Mouse (Mus musculus) hindbrain, embryonic 10.5 days (tissue): ENCODE results near the gene Galnt17. TPM values are rescaled to one million over a fixed set of nuclear protein-coding genes. Genes with fewer than 3 reads are reported as not detected.

Experiments
- DNase-seq: peaks from one replicate; pipeline ENCODE4 v3.0.0-alpha.2; 2017; ENCODE audit warnings: low spot score
- H3K27ac ChIP-seq: fragments of 300-500 bp; sonication (generic); 2 replicates; pipeline ENCODE4 v1.5.1; 2016; ENCODE audit warnings: mild to moderate bottlenecking, moderate library complexity
- H3K27me3 ChIP-seq: fragments of 300-500 bp; sonication (generic); 2 replicates; pipeline ENCODE4 v1.6.1; 2016; ENCODE audit warnings: mild to moderate bottlenecking; ENCODE audit not compliant: poor library complexity, insufficient read depth, severe bottlenecking
- H3K36me3 ChIP-seq: fragments of 300-500 bp; sonication (generic); 2 replicates; pipeline ENCODE4 v1.6.1; 2016; ENCODE audit warnings: mild to moderate bottlenecking, moderate library complexity
- H3K4me1 ChIP-seq: fragments of 300-500 bp; sonication (generic); replicated peaks from 2 replicates; pipeline ENCODE4 v1.6.1; 2016; ENCODE audit warnings: mild to moderate bottlenecking
- H3K4me3 ChIP-seq: fragments of 300-500 bp; sonication (generic); 2 replicates; pipeline ENCODE4 v1.5.1; 2016; ENCODE audit warnings: mild to moderate bottlenecking, moderate library complexity
- H3K9me3 ChIP-seq: fragments of 300-500 bp; sonication (generic); 2 replicates; pipeline ENCODE4 v1.6.1; 2016; ENCODE audit warnings: mild to moderate bottlenecking, moderate library complexity
- WGBS: fragments of 180-500 bp; shearing (Covaris S2); methylation state at CpG from one replicate; pipeline ENCODE4 v1.1.7; 2016; 5-methylcytosine and 5-hydroxymethylcytosine counted together
- polyA plus RNA-seq: library from polyadenylated mRNA; unstranded; fragments of >200 nt; fragmentation: Nextera tagmentation; extraction: Ambion mirVana; gene quantifications from 2 replicates; pipeline ENCODE4 v1.2.1, GENCODE M21; 2016

Gene Galnt17
- polyA plus RNA-seq, 1 experiment from 2014 or later, result 1.5 TPM

DNA sequence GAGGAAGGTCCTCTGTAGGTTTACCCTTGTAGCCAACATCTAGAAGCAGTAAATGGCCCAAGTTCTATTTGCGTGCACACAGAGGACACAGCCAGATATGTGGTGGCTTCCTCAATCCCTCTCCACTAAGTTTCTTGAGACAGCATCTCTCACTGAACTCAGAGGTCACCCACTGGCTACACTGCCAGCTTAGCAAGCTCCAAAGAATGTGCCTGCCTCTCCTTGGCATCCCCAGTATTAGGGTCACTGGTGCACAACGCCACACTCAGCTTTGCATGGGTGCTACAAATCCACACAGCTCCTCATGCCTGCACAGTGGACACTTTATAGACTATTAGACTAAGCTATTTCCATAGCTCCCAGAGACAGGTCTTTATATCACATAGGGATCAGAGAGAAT lies 21.6 kb downstream of the Galnt17 start:
- Histone ChIP-seq H3K36me3 (no peaks in the 10 kb centered on the region), H3K9me3 (no peaks in the 10 kb centered on the region), H3K4me3 (no peak overlapping the region), H3K27ac (no peak overlapping the region), H3K4me1 (no peaks in the 10 kb centered on the region), H3K27me3 (no peaks in the 10 kb centered on the region)
- WGBS, result 90% methylated on average over 2 of the region's 2 CpGs
- DNase-seq, result no peak

DNA sequence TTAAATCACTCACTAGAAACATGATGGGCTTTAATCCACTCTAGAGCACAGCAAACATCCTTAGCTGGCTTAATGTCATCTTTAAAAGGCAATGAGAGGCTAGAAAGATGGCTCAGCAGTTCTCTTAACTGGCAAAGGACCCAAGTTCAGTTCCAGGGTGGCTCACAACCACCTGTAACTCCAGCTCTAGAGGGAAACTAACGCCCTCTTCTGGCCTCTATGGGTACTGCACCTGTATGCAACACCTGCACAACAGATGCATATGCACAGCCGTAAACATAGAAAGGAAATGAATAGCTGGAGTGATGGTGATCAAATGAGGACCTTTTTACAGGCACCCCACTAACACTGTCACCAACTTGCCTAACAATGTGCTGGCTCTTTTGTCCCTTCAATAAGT lies 27.9 kb downstream of the Galnt17 start:
- Histone ChIP-seq H3K27ac (no peak overlapping the region), H3K27me3 (no peaks in the 10 kb centered on the region), H3K4me1 (no peaks in the 10 kb centered on the region), H3K9me3 (no peaks in the 10 kb centered on the region), H3K36me3 (no peaks in the 10 kb centered on the region), H3K4me3 (no peak overlapping the region)
- no peak for DNase-seq
- WGBS, result 50% methylated on average over 2 of the region's 2 CpGs

DNA sequence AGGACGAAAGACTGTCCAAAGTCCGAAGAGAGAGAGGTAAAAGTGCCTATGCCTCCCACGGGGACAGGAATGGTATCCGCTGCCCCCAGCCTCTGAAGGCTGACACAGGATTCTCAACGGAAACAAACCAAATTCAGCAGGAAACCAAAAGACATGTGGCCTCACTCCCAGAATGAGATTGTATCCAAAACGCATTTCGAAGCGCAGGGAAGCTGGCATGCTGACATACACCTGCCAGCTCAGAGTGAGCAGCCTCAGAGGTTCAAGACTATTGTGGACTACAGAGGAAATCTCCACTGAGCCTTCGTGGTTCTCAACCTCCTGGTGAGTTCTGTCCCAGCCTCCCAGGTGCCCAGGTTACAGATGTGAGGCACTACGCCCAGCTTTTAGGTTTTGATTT lies 29.0 kb downstream of the Galnt17 start:
- no peak for DNase-seq
- WGBS, result 78% methylated on average over 10 of the region's 10 CpGs
- H3K27ac ChIP-seq, result no peak overlapping the region
- H3K36me3 ChIP-seq, result no peaks in the 10 kb centered on the region
- no peaks in the 10 kb centered on the region for H3K4me1 ChIP-seq
- no peak overlapping the region for H3K4me3 ChIP-seq
- H3K9me3 ChIP-seq, result no peaks in the 10 kb centered on the region
- H3K27me3 ChIP-seq, result no peaks in the 10 kb centered on the region

DNA sequence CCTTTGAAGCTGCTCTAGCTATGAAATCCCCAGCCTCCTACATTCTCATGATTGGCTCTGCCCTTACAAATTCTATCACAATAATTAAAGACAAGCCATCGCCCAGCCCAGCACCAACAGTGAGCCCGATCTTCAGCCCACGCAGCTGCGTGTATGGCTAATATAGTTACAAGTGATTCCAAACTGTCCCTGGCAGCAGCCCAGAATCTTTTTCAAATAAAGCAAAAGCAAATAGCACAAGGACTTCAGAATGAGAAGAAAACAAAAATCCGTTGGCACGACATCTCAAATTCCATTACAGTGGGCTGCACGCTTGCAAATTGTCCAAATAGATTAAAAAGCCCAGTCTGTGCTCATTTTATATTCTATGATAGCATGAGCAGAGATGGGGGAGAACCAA lies 31.1 kb downstream of the Galnt17 start:
- DNase-seq, result no peak
- 93% methylated on average over 7 of the region's 7 CpGs for WGBS

DNA sequence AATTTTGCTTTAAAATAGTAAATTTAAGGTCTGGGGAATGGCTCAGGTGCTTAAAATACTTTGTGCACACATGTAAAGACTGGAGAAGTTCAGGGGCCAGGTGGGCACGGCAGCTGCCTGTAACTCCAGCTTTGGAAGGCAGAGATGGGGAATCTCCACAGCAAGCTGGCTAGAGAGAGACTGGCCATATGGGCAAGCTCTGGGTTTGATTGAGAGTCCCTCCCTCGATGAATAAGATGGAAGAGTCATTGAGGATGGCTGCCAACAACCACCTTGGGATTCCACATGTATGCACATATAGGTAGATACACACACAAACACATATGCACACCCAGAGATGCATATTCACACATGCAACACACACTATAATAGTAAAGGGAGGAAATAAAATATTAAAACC lies 42.0 kb downstream of the Galnt17 start:
- H3K9me3 ChIP-seq, result no peaks in the 10 kb centered on the region

More for the DNA sequence above, 31.1 kb downstream of the Galnt17 start:
- no peaks in the 10 kb centered on the region for H3K4me1 ChIP-seq
- H3K36me3 ChIP-seq, result no peaks in the 10 kb centered on the region
- H3K27ac ChIP-seq, result no peak overlapping the region
- H3K9me3 ChIP-seq, result no peaks in the 10 kb centered on the region
- H3K27me3 ChIP-seq, result no peaks in the 10 kb centered on the region
- H3K4me3 ChIP-seq, result no peak overlapping the region

DNA sequence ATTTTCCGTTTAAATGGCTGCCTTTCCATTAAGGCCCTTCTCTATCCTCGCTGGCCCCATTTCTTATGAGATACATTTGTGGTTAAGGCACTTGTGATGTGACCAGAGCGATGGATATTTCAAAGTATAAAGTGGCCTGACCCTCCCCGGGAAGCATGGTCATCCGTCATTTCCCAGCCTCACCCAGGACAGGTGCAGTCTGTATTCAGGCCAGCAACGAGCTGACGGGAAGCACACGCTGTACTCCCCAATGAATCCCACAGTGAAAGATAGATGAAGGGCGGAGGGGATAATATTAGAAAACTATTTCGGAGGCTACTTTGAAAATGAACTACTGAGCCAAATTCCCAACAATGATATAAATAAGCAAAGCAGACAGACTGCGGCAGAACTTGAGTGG lies 44.2 kb downstream of the Galnt17 start:
- H3K4me3 ChIP-seq, result no peak overlapping the region
- no peaks in the 10 kb centered on the region for H3K9me3 ChIP-seq
- no peaks in the 10 kb centered on the region for H3K27me3 ChIP-seq
- 86% methylated on average over 11 of the region's 11 CpGs for WGBS
- no peak for DNase-seq
- H3K4me1 ChIP-seq, result no peaks in the 10 kb centered on the region
- no peak overlapping the region for H3K27ac ChIP-seq
- no peaks in the 10 kb centered on the region for H3K36me3 ChIP-seq

More for the DNA sequence above, 42.0 kb downstream of the Galnt17 start:
- no peak overlapping the region for H3K27ac ChIP-seq
- no peaks in the 10 kb centered on the region for H3K4me1 ChIP-seq
- no peak for DNase-seq
- H3K36me3 ChIP-seq, result no peaks in the 10 kb centered on the region
- 79% methylated on average over 2 of the region's 2 CpGs for WGBS
- H3K4me3 ChIP-seq, result no peak overlapping the region
- no peaks in the 10 kb centered on the region for H3K27me3 ChIP-seq

DNA sequence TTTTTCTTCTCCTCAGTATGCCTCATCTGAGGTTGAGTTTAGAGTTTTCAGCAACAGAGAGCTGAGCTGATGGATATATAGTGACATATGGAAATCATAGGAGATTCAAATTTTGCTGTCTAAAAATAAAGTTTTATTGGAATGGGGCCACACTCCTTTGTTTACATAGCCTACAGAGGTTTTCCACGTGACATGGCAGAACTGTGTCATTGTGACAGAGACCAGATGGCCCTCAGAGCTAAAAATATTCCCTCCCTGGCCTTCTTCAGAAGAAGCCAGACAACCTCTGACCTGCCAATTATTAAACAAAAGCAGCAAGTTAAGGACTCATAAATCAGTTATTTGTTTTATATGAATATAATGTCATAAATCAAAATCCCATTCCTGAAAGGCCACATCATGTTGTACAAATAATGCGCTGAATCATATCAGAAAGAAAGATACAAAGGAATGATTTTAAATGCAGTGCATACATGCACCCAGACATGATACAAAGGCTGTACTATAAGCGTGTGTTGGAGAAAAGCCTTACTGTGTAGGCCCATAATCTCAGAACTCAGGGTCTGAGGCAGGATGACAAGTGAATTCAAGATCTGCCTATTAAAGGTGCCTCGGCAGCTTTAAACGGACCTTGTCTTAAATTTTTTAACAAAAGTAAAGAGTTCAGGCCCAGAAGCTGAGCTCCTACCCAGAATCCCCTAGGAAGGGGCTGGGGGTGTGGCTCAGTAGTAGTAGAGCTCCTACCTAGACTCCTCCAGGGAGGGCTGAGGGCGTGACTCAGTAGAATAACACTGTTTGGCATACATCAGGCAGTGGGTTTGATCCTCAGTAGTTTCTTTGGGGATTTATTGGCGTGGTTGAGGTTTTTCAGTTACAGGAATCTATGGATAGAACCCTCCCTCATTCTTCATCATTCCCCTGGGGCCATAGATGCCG lies 57.3 kb downstream of the Galnt17 start:
- H3K36me3 ChIP-seq, result no peaks in the 10 kb centered on the region
- H3K27ac ChIP-seq, result no peak overlapping the region
- no peaks in the 10 kb centered on the region for H3K4me1 ChIP-seq
- no peak for DNase-seq
- H3K9me3 ChIP-seq, result no peaks in the 10 kb centered on the region
- H3K4me3 ChIP-seq, result no peak overlapping the region
- H3K27me3 ChIP-seq, result no peaks in the 10 kb centered on the region
- 85% methylated on average over 8 of the region's 8 CpGs for WGBS

DNA sequence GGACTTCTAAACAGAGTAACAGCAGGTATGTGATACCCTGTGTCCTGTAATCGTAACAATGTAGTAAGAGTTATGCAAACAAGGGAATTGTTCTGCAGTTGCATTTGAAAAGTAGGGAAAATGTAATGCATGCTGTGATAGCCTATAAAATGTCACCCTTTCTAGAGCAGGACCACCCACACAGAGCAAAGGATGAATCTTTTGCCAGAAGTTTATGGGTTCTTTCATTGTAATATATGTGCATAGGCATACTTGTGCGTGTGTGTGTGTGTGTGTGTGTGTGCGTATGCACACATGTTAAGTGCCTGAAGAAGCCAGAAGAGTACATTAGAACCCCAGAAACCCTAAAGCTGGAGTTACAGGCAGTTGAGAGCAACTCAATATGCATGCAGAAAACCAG lies 59.9 kb downstream of the Galnt17 start:
- no peak overlapping the region for H3K27ac ChIP-seq
- no peak for DNase-seq
- no peak overlapping the region for H3K4me3 ChIP-seq
- WGBS, result 92% methylated on average over 3 of the region's 3 CpGs
- H3K36me3 ChIP-seq, result no peaks in the 10 kb centered on the region
- no peaks in the 10 kb centered on the region for H3K4me1 ChIP-seq
- H3K9me3 ChIP-seq, result no peaks in the 10 kb centered on the region
- H3K27me3 ChIP-seq, result no peaks in the 10 kb centered on the region

DNA sequence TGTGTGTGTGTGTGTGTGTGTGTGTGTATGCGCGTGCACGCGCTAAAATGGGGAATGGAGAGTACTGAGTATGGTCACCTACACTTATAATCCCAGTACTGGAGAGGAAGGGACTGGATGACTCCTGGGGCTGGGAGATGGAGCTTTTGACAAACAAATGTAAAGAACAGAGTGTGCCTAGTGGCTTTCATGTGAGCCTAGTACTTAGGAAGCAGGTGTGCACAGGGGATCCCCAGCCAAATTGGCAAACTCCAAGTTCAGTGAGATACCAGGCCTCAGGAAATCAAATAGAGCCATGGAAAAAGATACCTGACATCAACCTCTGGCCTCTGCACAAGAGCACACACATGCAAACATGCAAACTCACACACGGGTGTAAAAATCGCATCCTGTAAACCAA lies 61.7 kb downstream of the Galnt17 start:
- H3K4me3 ChIP-seq, result no peak overlapping the region

DNA sequence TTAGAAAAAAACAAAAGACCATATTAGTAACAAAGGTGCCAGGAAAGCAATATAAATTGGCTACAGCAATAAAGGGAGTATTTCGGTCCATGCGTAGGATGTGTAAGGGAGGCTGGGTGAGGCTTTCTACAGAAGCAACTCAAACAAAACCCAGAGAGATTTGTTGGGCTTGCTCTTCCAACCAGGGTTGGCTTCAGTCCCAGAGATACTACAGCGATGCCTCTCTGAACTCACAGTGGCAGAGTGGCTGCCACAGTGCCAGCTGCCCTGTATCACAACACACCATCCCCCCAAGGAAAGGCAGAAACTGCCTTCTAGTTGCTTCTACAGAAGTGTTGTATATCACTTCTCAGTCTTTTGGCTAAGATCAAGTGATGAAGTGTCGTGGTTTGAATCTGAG lies 66.6 kb downstream of the Galnt17 start:
- no peak for DNase-seq
- Histone ChIP-seq H3K36me3 (no peaks in the 10 kb centered on the region), H3K27ac (no peak overlapping the region), H3K9me3 (no peaks in the 10 kb centered on the region), H3K4me1 (no peaks in the 10 kb centered on the region), H3K27me3 (no peaks in the 10 kb centered on the region), H3K4me3 (no peak overlapping the region)
- 94% methylated on average over 4 of the region's 4 CpGs for WGBS

More for the DNA sequence above, 61.7 kb downstream of the Galnt17 start:
- Histone ChIP-seq H3K27me3 (no peaks in the 10 kb centered on the region), H3K4me1 (no peaks in the 10 kb centered on the region), H3K36me3 (no peaks in the 10 kb centered on the region), H3K27ac (no peak overlapping the region), H3K9me3 (no peaks in the 10 kb centered on the region)
- DNase-seq, result no peak
- WGBS, result 94% methylated on average over 6 of the region's 6 CpGs

DNA sequence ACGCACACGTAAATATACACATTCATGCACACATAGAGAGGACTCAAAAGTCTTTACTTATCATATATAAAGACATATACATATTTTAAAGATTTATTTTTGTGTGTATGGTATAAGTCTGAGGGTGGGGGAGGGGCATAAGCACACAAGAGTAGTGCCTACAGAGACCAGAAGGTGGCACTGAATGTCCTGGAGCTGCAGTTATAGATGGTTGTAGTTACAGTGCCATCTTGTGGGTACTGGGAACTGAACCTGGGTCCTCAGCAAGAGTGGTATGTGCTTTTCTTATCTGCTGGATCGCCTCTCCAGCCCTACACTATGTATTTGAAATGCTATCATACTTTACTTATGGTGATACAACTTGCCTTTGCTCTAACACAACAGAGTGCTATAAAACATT lies 68.5 kb downstream of the Galnt17 start:
- H3K4me1 ChIP-seq, result no peaks in the 10 kb centered on the region
- WGBS, result 91% methylated on average over 3 of the region's 3 CpGs
- DNase-seq, result no peak
- no peaks in the 10 kb centered on the region for H3K9me3 ChIP-seq
- H3K4me3 ChIP-seq, result no peak overlapping the region
- no peaks in the 10 kb centered on the region for H3K27me3 ChIP-seq
- H3K36me3 ChIP-seq, result no peaks in the 10 kb centered on the region
- H3K27ac ChIP-seq, result no peak overlapping the region

DNA sequence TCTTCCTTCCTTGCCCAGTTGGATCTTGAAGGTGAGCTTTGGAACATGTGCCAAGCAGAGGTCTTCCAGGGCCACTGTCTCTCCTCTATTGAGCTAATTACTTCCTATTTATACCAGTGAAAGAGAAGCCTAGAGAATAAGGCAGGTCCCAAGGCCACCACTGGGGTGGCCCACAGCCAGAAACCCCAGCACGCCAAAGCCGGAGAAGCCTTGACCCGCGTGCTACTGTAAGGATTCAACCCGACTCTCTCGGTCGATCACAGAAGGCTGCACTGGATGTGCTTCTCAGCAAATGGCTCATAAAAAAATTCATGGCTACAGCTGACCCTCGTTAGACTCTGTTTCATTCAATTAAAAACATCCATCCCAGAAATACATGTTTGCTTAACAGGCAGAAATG lies 71.4 kb downstream of the Galnt17 start:
- DNase-seq, result no peak
- Histone ChIP-seq H3K4me3 (no peak overlapping the region), H3K27ac (no peak overlapping the region), H3K4me1 (no peaks in the 10 kb centered on the region), H3K36me3 (no peaks in the 10 kb centered on the region), H3K9me3 (no peaks in the 10 kb centered on the region), H3K27me3 (no peaks in the 10 kb centered on the region)
- WGBS, result 90% methylated on average over 8 of the region's 8 CpGs

DNA sequence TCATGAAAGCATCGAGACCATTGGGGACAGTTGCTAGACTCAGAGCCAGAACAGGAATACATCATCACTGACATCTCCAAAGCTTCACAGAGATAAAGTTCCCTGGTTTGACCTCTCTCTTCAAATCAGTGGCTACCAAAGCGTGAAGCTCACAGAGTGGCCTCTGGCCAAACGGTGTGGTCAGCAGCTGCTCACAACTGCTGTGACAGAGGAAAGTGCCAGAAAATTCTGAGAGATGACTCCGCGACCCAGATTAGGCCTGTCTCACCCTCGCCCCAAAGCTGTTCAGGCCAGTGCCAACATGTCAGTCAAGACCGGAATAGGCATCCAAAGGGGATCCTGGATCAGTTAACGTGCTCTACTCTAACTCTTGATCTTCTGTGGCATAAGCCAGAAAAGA lies 74.5 kb downstream of the Galnt17 start:
- H3K4me3 ChIP-seq, result no peak overlapping the region
- WGBS, result 90% methylated on average over 8 of the region's 8 CpGs
- DNase-seq, result no peak
- no peaks in the 10 kb centered on the region for H3K9me3 ChIP-seq
- H3K36me3 ChIP-seq, result no peaks in the 10 kb centered on the region
- H3K27ac ChIP-seq, result no peak overlapping the region
- no peaks in the 10 kb centered on the region for H3K27me3 ChIP-seq
- H3K4me1 ChIP-seq, result no peaks in the 10 kb centered on the region; the same call in 1 of the 2 replicates
